Mouse (Mus musculus) adrenal gland, postnatal 14 days (tissue): Measurements from ENCODE around the gene F7. TPM values are rescaled to one million over a fixed set of nuclear protein-coding genes. Genes with fewer than 3 reads are reported as not detected.
"Not testable (repeated sequence)": the region's sequence is repeated elsewhere in the genome, so short reads cannot be mapped to it uniquely, and the experiment has no call there.

ENCODE experiments used
- DNase-seq: peaks from one replicate; pipeline ENCODE4 v3.0.0; 2021; ENCODE audit warnings: mixed read lengths
- total RNA-seq: library from RNA; stranded (reverse); gene quantifications from 2 replicates; pipeline ENCODE4 v1.2.3, GENCODE M21; 2021

The F7 gene
- total RNA-seq, 1 experiment from 2014 or later, result 13.2 TPM

- peak; percentile 21 for DNase-seq
Observed at GRCm38 (mm10) chr8:13036346-13036812, 10.5 kb downstream of the F7 start.

- peak; percentile 11 for DNase-seq
Observed at GRCm38 (mm10) chr8:13037015-13037414, 11.2 kb downstream of the F7 start, which contains the start of gene F10. TSS of gene F10 (plus strand) at chr8:13037308.

- peak; percentile 53 for DNase-seq
Observed at GRCm38 (mm10) chr8:13037569-13037968, 11.7 kb downstream of the F7 start.

- DNase-seq, result no peak
Observed at GRCm38 (mm10) chr8:13039054-13039453, 13.2 kb downstream of the F7 start.

- DNase-seq, result no peak
Observed at GRCm38 (mm10) chr8:13041459-13041858, 15.6 kb downstream of the F7 start.

- no peak for DNase-seq
Observed at GRCm38 (mm10) chr8:13047652-13048051, 21.8 kb downstream of the F7 start.

GRCm38 (mm10) chr8:13050550-13050949 is 24.7 kb downstream of the F7 start:
- no peak for DNase-seq

GRCm38 (mm10) chr8:13057351-13057750 is 31.5 kb downstream of the F7 start:
- no peak for DNase-seq

- no peak for DNase-seq
Observed at GRCm38 (mm10) chr8:13060441-13061150, 34.8 kb downstream of the F7 start, which contains the start of gene Proz. TSS of gene Proz (plus strand) at chr8:13060914.

GRCm38 (mm10) chr8:13063112-13063511 is 37.3 kb downstream of the F7 start:
- DNase-seq, result no peak

- DNase-seq, result no peak
Observed at GRCm38 (mm10) chr8:13073255-13073654, 47.4 kb downstream of the F7 start.

GRCm38 (mm10) chr8:13075044-13075443 is 49.2 kb downstream of the F7 start:
- no peak for DNase-seq

GRCm38 (mm10) chr8:13075579-13075978 is 49.7 kb downstream of the F7 start:
- not testable (repeated sequence) for DNase-seq

GRCm38 (mm10) chr8:13077542-13077941 is 51.7 kb downstream of the F7 start:
- no peak for DNase-seq

Other genes starting within 250 kb of the F7 start
- gene Mcf2l, start 152.2 kb upstream of the F7 start, total RNA-seq, result 59.3 and 66.7 TPM in 2 replicates
- gene F10, start 11.3 kb downstream of the F7 start, total RNA-seq, result 4.9 and 76.6 TPM in 2 replicates
- gene Proz, start 34.9 kb downstream of the F7 start, total RNA-seq, result 1.0 and 28.4 TPM in 2 replicates
- gene Pcid2, start 79.4 kb downstream of the F7 start, total RNA-seq, result 19.9 and 23.5 TPM in 2 replicates
- gene Cul4a, start 79.6 kb downstream of the F7 start, total RNA-seq, result 94.0 and 100 TPM in 2 replicates
- gene Lamp1, start 133.1 kb downstream of the F7 start, total RNA-seq, result 348 and 368 TPM in 2 replicates
- 7.9 and 9.2 TPM in 2 replicates for gene Grtp1, start 174.6 kb downstream of the F7 start, total RNA-seq
- gene Adprhl1, start 228.1 kb downstream of the F7 start, total RNA-seq, result 0.52 and 0.56 TPM in 2 replicates